Mouse (Mus musculus): ENCODE measurements around the gene Nat8. TPM values are rescaled to one million over a fixed set of nuclear protein-coding genes. Genes with fewer than 3 reads are reported as not detected.

The Nat8 gene
- polyA plus RNA-seq (2012; rRNA removed), result not detected in 2 replicates

DNA sequence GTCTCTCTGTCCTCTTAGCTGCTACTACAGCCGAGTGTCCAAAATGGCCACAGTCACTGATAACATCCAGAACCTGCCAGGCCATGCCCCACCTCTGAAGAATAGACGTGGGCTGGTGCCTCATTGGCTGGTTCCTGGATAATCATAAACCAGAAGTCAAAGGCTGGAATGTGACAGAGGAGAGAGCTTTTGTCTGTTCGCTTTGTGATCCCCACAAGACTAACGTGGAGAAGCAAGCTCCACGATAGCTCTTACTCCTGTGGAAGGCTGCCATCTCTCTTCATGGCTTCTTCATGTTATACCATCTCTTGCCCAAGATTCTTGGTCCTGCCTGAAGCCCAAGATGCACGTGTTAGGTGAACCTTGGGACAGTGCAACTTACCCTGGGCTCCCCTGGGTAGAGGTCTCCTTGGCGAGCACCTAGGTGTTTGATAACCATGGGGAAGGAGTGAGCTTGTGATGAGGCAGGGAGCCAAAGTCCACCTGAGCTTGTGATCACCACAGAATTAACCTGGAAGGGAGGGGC lies at the start of gene Nat8:
Gene Nat8, minus strand, starts transcription at position 287 of the 526 bp plus-strand sequence.

DNA sequence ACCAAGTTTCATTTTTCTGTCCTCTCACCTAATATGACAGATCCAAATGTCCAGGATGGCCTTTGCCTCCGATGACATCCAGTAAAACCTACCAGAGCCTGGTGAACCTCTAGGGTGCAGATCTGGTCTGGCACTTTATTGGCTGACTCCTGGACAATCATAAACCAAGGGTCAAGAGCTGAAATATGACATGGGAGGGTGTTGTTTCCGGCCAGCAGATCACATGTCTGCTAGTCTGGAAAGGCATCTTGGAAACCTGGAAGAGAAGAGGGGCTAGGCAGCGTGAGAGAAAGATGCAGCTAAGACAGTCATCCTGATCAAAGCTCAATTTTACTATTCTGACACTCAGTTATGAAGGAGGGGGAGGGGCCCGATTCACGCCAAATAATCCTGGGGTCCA lies 37.1 kb upstream of the Nat8 start, which contains the start of gene Nat8f2:
Gene Nat8f2, minus strand, starts transcription at position 153 of the 400 bp plus-strand sequence.

DNA sequence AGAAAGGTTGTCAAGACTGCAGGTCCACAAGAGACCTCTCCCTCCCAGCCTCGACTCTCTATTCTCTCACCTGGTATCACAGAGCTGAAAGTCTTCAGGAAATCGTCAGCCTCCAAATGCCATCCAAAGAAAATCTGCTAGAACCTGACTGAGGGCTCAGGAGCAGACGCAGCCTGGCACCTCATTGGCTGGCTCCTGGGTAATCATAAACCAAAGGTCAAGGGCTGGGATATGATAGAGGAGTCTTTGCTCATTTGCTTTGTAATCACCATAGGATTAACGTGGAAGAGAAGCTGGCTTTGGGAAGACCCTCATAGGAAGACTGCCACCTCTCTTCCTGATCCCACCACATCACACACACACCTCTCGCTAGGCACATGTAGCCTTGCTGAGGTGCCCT lies 11.0 kb downstream of the Nat8 start, which contains the start of the genes Nat8f6 and Nat8f5:
Gene Nat8f6, minus strand, starts transcription at position 118 of the 400 bp plus-strand sequence.
Gene Nat8f5, minus strand, starts transcription at position 136 of the 400 bp plus-strand sequence.

Other genes with a start within 250 kb of the Nat8 start
- gene Alms1, start 244.6 kb downstream of the Nat8 start, polyA plus RNA-seq (2012; rRNA removed), result 7.8 and 9.6 TPM in 2 replicates
- not detected in 2 replicates for gene Nat8f7, start 118.9 kb downstream of the Nat8 start, polyA plus RNA-seq (2012; rRNA removed)
- gene Nat8f3, start 66.3 kb downstream of the Nat8 start, polyA plus RNA-seq (2012; rRNA removed), result 0.02 TPM in 1 of 2 replicates, not detected in the other
- gene Nat8f6, start 11.1 kb downstream of the Nat8 start, polyA plus RNA-seq (2012; rRNA removed), result not detected in 2 replicates
- not detected in 2 replicates for gene Nat8f5, start 11.1 kb downstream of the Nat8 start, polyA plus RNA-seq (2012; rRNA removed)
- gene Nat8f2, start 37.1 kb upstream of the Nat8 start, polyA plus RNA-seq (2012; rRNA removed), result 0.01 TPM in 1 of 2 replicates, not detected in the other
- gene Nat8f4, start 72.8 kb upstream of the Nat8 start, polyA plus RNA-seq (2012; rRNA removed), result 3.1 and 3.8 TPM in 2 replicates
- 20.8 and 25.0 TPM in 2 replicates for gene Tprkb, start 79.8 kb upstream of the Nat8 start, polyA plus RNA-seq (2012; rRNA removed)
- gene Nat8f1, start 83.6 kb upstream of the Nat8 start, polyA plus RNA-seq (2012; rRNA removed), result 6.7 and 7.7 TPM in 2 replicates
- 59.7 and 98.9 TPM in 2 replicates for gene Dusp11, start 129.6 kb upstream of the Nat8 start, polyA plus RNA-seq (2012; rRNA removed)
- gene Figla, start 184.1 kb upstream of the Nat8 start, polyA plus RNA-seq (2012; rRNA removed), result not detected in 2 replicates
- gene Add2, start 196.6 kb upstream of the Nat8 start, polyA plus RNA-seq (2012; rRNA removed), result 57.8 and 84.9 TPM in 2 replicates